Mouse (Mus musculus) ES-CJ7 (cell line): Measurements from ENCODE around the gene Wbp4.
A peak's percentile ranks its signal among the peaks of the same experiment; 100 is the strongest.
"Not testable (repeated sequence)": the region's sequence is repeated elsewhere in the genome, so short reads cannot be mapped to it uniquely, and the experiment has no call there.

ENCODE experiments used
- DNase-seq: peaks from one replicate; pipeline ENCODE4 v3.0.0; 2011; ENCODE audit warnings: low read depth, low spot score

The Wbp4 gene

DNA sequence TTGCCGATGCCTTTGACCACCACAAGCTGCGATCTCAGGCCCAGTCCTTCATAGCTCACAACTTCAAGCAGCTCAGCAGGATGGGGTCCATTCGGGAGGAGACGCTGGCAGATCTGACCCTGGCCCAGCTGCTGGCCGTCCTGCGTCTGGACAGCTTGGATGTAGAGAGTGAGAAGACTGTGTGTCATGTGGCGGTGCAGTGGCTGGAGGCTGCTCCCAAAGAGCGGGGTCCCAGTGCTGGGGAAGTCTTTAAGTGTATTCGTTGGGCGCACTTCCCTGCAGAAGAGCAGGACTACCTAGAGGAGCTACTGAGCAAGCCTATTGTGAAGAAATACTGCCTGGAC is 28.8 kb downstream of the Wbp4 start:
- DNase-seq = not testable (repeated sequence)

DNA sequence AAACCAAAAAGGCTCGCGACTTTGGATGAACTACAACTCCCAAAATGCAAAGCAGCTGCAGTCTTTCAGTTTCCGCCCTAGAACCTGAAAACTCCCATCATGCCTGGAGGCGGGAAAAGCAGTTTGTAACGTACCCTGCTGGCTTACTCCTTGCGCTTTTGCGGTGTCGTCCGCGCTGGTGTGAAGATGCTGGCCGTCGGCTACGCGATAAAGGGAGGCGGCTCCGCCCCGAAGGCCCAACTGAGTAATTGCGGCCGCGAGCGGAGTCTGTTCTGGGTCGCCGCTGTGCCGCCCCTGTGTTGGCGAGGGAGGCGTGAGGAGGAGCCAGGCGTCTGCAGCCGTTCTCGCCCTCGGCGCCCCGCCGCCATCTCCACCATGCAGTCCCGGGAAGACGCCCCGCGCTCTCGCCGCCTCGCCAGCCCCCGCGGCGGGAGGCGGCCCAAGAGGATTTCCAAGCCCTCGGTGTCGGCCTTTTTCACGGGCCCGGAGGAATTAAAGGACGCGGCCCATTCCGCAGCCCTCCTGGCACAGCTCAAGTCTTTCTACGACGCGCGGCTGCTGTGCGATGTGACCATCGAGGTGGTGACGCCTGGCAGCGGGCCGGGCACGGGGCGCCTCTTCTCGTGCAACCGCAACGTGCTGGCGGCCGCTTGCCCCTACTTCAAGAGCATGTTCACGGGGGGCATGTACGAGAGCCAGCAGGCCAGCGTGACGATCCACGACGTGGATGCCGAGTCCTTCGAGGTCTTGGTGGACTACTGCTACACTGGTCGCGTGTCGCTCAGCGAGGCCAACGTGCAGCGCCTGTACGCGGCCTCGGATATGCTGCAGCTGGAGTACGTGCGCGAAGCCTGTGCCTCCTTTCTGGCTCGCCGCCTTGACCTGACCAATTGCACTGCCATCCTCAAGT is 29.4 kb downstream of the Wbp4 start, which contains the start of gene Kbtbd6:
Gene Kbtbd6, plus strand, starts transcription at position 155 of the 910 bp plus-strand sequence.
- peak; percentile 96 for DNase-seq

DNA sequence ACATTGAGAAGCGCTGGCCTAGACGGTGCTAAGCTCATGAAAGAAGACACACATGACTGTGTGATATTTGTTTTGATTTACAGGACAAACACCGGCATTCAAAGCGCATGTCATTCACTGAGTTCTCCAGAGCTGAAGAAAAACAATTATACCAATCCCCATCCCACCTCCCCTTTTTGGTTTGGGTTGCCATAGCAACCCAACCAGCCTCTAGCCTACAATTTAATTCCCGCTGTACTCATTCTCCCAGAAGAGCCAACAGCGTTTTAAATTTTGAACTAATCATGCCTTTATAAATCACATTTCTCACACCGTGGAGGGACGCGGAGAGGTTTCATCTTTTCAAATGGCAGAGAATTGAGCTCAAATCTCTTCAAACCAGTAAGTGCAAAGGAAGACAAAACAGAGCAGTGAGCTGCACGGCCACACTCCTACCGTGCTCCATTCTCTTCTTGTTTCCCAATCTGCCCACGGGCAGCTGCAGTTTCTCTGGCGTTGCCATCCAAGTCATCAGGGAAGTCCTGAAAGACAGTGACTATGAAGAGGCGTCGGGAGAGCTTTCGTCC is 36.2 kb downstream of the Wbp4 start:
- DNase-seq = no peak

DNA sequence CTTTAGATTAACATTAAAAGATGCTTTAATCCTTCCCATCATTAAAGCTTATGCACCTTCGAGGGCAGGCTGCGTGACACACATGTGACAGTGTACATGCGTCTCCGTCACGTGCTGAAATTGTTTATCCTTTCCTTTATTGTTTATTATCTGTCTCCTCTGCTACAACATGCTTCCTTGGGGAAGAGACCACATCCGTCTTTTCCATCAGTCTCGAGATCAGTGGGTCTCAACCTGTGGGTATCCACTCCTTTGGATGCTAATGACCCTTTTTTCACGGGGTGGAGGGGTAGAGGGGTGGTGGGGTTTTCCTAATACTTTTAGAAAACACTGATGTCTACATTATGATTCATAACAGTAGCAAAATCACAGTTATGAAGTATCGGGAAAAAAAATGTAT is 36.7 kb downstream of the Wbp4 start:
- DNase-seq = no peak

DNA sequence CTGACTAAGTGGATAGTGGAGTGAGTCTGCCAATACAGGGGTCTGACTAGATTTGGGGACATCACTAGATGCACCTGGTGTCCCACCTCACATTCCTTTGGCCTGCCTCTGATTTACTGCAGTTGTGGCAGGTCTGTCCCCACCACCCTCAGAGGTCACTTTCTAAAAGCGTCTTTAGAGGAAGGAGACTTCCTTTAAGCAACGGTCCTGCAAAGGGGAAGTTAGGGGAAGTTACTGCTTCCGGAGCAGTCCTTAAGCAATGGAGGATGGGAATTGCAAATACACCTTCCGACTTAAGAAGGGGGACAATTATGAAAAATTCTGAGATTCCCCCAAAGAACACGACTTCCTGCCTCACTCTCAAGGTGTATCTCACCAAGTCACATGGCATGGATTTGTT is 39.9 kb downstream of the Wbp4 start:
- DNase-seq = no peak

DNA sequence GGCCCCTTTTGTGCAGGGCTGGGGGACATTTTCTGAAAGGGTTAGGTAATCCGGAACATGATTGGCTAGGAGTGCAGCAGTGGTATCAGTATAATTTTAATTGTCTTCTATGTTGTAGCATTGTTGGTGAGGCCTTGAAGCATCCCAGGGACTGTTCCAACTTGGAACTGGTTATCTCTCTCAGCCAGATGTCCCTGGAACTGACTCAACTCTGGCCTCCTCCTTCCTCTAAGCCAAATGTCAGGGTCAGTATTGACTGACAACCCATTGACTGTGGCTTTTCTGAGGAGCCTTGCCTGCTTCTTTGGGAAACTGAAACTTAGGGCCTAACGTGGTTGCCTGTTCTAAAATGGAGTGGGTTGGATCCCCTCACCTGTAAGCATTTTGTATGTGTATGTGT is 40.7 kb downstream of the Wbp4 start:
- DNase-seq = no peak

DNA sequence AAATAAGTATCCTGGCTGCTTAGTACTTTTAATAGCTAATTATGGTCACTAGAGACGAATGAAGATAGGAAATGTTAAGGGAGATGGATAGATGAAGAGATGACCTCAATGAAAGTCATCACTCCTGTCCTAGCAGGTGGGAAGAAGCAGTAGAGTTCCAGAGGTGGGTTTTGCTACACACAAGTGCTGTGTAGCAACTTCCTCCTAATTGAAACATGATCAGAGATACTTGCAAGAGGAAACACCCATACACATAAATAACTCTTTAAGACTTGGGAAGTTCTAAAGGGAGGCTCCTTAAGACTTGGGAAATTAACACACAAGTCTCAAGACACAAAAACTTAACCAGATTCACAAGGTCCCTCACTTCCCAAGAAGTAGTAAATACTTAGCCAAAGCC is 47.3 kb downstream of the Wbp4 start:
- DNase-seq = no peak

DNA sequence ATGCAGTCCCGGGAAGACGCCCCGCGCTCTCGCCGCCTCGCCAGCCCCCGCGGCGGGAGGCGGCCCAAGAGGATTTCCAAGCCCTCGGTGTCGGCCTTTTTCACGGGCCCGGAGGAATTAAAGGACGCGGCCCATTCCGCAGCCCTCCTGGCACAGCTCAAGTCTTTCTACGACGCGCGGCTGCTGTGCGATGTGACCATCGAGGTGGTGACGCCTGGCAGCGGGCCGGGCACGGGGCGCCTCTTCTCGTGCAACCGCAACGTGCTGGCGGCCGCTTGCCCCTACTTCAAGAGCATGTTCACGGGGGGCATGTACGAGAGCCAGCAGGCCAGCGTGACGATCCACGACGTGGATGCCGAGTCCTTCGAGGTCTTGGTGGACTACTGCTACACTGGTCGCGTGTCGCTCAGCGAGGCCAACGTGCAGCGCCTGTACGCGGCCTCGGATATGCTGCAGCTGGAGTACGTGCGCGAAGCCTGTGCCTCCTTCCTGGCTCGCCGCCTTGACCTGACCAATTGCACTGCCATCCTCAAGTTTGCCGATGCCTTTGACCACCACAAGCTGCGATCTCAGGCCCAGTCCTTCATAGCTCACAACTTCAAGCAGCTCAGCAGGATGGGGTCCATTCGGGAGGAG is 54.5 kb downstream of the Wbp4 start:
- not testable (repeated sequence) for DNase-seq

DNA sequence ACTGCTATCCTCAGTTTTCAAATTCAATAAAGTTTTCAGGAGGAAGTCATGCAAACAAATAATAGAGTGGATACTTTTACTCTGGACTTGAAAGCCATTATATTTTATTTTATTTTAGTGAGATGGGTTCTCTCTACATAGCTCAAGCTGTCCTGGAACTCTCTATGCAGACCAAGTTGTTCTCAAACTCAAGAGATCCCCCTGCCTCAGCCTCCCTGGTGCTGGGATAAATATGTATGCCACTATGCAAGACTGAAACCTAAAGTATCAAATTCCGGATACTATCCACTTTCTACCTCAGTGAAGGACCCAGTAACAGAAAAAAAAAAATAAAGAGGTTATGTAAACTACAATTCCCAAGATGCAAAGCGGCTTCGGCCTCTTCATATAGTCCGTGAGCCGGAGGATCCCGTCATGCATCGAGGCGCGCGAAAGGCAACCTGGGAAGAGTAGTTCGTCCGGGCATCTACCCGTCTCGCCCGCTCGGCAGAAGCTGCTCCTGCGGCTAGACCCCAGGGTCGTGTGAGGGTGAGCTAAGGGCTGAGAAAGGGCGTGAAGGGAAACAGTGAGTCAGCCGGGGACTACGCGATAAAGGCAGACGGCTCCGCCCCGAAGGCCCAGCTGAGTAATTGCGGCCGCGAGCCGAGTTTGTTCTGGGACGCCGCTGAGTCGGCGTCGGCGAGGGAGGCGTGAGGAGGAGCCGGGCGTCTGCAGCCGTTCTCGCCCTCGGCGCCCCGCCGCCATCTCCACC is 55.2 kb downstream of the Wbp4 start, which contains the start of gene Kbtbd7:
Gene Kbtbd7, plus strand, starts transcription at position 533 of the 751 bp plus-strand sequence.
- DNase-seq = peak; percentile 96

DNA sequence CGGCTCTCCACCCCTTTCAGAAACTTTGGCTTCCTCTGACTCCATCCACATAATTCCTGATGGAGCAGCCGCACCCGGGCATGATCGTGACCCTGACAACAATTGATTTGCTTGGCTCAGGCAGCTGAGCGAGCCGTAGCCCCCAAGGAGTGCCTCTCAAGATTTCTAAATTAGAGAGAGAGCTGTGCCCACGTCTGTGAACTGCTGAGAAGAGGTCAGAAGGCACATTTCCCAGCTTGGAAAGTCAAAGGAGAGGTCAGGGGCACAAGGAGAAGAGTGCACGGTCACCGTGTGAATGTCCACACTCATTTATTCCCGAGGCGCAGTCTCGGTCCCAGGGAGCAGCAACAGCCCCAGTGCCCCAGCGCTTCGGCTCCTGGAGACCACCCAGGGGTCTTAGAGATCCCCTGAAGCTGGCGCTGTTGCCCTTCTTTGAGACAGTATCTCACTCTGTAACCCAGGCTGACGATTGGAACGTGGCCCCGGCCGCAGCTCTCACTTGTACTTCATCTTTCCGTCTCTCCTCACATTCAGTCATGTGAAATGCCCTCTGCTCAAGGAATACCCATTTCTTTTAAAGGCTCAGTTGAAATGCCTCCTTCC is 61.1 kb downstream of the Wbp4 start:
- no peak for DNase-seq

DNA sequence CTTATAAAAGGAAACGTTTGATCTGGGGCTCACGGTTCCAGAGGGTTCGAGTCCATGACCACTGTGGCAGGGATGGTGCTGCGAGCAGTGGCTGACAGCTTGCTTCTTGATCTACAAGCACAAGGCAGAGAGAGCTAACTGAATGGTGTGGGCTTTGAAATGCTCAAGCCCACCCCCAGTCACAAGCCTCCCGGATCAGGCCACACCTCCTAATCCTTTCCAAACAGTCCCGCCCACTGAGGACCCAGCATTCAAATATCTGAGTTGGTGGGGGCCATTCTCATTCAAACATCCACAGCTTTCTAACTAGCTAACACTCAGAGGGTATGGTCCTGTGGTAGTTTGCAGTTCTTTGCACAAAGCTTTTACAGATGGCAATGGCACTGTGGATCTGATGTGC is 68.2 kb downstream of the Wbp4 start:
- DNase-seq = no peak

DNA sequence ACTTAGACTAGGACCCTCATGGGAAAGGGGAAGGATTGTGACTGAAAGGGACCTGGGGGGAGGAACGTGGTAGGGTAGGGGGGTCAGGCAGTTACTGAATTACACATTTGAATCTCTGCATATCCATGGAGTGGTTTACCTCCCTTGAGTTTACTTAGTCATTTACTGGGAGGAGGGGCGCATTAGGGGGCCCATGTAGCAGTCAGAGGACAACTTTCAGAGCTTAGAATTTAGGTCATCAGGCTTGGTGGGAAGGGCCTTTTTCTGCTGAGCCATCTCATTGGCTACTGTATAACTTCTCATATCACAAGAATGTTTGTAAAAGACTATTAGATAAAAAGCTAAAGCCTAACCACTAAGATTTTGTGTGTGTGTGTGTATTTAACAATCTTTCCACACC is 70.7 kb downstream of the Wbp4 start:
- DNase-seq = no peak
